Mouse (Mus musculus) Patski (cell line): ENCODE measurements around the gene Dctn3. TPM values are rescaled to one million over a fixed set of nuclear protein-coding genes. Genes with fewer than 3 reads are reported as not detected.

Source experiments
- ATAC-seq: fragments of 100-300 bp; one replicate; pipeline ENCODE4 v1.8.0; 2021
- CTCF ChIA-PET: fragments of 350-600 bp; sonication (Branson Sonifier 250); formaldehyde crosslinking; loops from one replicate; lab custom pipeline; 2022; ENCODE audit warnings: inconsistent platforms; lab: Charles Lee
- POLR2A ChIA-PET: fragments of 350-600 bp; sonication (Branson Sonifier 250); formaldehyde crosslinking; loops from one replicate; lab custom pipeline; 2022; ENCODE audit warnings: antibody characterized with exemption, inconsistent platforms; lab: Charles Lee
- DNase-seq: peaks from one replicate; pipeline ENCODE4 v3.0.0-alpha.2; 2011; ENCODE audit warnings: low read depth, low spot score
- H3K27me3 ChIP-seq: fragments of 371-371 bp; one replicate; pipeline ENCODE4 v1.5.1; 2021
- CTCF ChIP-seq: fragments of 100-300 bp; IDR thresholded peaks from one replicate; pipeline ENCODE4 v1.5.1; 2021
- in situ Hi-C: fragments of 300-500 bp; cut with MboI; formaldehyde crosslinking; loops from 3 replicates; pipeline ENCODE4 v1.11.1; 2018; ENCODE audit warnings: low pct_unique_long_range_greater_than_20kb, mixed read lengths
- polyA plus RNA-seq: library from polyadenylated mRNA; unstranded; gene quantifications from one replicate; pipeline ENCODE4 v1.2.3, GENCODE M21; 2021

Gene Dctn3
- polyA plus RNA-seq, 1 experiment from 2014 or later = 116 TPM

DNA sequence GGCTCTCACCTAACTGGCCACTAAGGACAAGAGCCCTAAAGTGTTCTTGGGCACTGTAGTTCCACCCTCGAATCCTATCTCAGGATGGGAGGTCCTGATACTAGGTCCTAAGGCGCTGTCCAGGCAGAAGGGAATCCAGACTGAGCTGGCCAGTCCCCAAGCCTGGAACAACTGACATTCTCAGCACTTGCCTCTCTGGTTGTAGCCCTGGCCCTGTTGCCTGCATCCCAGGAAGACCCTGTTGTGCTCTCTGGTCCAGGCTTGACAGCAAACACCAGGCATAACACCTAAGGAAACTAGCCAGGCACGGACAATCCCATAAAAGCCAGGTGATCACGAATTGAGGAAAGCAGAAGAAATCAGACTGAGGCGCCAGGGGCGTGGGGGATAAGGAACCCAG lies 40.2 kb downstream of the Dctn3 start:
- in situ Hi-C loops = no loop called here
- ChIA-PET CTCF (no interaction called here), POLR2A (no interaction called here)
- H3K27me3 ChIP-seq = no peaks in the 10 kb centered on the region
- DNase-seq (no peak), ATAC-seq (no peak)
- TF ChIP-seq CTCF = no peak

DNA sequence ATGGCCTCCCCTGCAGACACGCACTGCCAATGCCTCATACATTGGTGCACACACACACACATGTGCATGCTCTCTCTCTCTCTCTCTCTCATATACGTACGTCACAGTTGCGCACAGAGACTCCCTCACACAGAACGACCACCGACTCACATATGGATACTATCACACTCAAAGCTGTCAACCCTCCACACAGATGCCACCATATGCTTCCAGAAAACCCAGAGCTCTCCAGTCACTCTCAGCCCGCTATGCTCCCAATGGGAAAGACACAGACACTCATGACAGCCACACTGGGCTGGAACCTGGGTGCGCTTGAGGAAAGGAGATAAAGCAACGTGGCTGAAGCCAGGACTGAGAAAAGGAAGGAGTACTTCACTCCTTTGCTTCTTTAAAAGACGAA lies 41.0 kb downstream of the Dctn3 start:
- in situ Hi-C loops = no loop called here
- H3K27me3 ChIP-seq = no peaks in the 10 kb centered on the region
- ChIA-PET POLR2A (no interaction called here), CTCF (no interaction called here)
- no peak for ATAC-seq
- no peak for DNase-seq
- no peak for TF ChIP-seq CTCF

DNA sequence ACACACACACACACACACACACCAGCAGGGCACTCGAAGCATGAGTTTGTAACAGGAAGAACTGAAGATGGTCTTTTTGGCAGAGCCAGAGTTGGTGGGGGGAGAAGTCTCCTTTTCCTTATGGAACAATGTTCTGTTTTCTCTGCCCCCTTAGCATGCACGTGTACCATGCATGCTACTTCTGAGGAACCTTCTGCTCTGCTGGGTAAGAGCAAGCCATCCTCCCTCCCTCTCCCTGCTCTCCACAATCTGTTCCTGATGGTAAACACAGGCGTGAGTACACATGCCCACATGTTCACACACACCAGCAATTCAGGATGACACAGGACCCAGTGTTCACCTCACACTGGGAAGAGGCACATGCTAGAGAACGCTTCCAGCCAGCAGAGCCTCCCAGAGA lies 41.8 kb downstream of the Dctn3 start:
- ATAC-seq = no peak
- POLR2A ChIA-PET = no interaction called here
- no peaks in the 10 kb centered on the region for H3K27me3 ChIP-seq
- TF ChIP-seq CTCF = no peak
- in situ Hi-C loops = no loop called here
- CTCF ChIA-PET = no interaction called here
- no peak for DNase-seq

DNA sequence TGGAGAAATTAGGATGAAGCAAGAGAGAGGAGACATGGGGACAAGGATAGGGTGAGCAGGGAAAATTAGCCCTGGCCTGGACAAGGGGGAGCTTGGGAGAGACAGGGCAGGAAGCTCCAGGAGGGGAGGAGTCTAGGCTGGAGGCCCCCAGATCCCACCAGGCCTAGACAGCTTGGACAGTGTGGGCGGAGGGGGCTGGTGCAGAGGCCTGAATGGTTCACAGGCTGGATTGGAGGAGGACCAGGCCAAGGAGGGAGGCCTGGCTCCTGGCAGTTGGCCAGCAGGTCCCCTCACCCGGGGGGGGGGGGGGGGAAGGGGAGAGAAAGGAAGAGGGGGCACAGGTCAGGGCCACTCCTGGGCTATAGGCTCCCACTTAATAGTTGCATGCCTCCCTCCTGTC lies 43.7 kb downstream of the Dctn3 start:
- in situ Hi-C loops = no loop called here
- POLR2A ChIA-PET = no interaction called here

DNA sequence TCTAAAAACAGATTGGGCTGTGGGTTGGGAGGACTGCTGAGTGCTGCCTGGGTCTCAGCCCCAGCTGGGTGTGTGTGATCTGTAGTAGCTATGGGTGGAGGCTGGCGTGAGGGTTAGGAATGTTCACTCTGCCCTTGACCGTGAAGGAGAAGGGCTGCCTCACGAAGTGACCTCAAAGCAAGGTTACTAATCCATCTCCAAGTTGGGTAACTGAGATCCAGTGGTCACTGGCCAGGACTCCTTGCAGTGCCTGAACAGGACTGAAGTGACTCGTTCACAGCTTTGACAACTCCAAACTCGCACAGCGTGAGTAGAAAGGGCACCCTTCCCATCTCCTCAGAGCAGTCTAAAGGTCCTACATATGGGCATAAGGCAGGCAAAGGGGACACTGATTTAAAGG lies 44.1 kb downstream of the Dctn3 start:
- ATAC-seq = peak; percentile 17
- H3K27me3 ChIP-seq = no peaks in the 10 kb centered on the region
- CTCF ChIA-PET = interaction anchor here (1.4 kb wide), 1 partner anchor 11 kb away, joined by 4 read pairs; no protein-coding TSS in a partner anchor
- no peak for DNase-seq
- in situ Hi-C loops = no loop called here
- TF ChIP-seq CTCF = no peak
- POLR2A ChIA-PET = no interaction called here

More for the DNA sequence above, 43.7 kb downstream of the Dctn3 start:
- ATAC-seq = no peak
- no peak for TF ChIP-seq CTCF
- CTCF ChIA-PET = no interaction called here
- DNase-seq = no peak
- H3K27me3 ChIP-seq = no peaks in the 10 kb centered on the region

DNA sequence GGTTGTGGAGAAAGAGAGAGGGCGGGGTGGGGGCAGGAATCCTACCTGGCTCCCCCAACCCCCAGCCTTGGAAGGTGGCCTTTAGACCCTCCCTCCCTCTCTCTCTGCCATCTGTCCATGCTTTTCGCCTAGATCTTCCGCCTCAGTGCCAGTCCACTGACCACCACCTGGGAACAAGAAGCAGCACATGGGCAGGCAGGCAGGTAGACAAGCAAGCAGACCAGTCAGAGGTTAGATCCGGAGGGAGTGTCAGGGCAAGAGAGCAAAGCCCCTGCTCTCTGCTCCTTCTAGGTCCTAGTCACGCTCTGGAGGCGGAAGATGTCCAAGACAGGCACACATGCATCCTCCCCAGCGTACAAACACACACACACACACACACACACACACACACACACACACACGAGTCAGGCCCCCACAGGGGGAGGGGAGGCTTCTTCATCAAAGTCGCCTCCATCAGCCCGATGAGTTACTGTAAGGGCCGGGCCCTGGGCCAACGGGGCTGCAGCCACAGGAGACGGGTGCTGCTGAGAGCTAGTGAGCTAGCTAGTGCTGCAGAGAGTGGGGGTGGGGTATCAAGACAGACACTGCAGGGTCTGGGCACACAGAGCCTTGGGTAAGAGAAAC lies 45.9 kb downstream of the Dctn3 start:
- in situ Hi-C loops = no loop called here
- CTCF ChIA-PET = interaction anchor here (1.4 kb wide), 1 partner anchor 9 kb away, joined by 4 read pairs; no protein-coding TSS in a partner anchor
- no peak for TF ChIP-seq CTCF
- ATAC-seq (no peak), DNase-seq (no peak)
- POLR2A ChIA-PET = no interaction called here
- H3K27me3 ChIP-seq = no peaks in the 10 kb centered on the region

DNA sequence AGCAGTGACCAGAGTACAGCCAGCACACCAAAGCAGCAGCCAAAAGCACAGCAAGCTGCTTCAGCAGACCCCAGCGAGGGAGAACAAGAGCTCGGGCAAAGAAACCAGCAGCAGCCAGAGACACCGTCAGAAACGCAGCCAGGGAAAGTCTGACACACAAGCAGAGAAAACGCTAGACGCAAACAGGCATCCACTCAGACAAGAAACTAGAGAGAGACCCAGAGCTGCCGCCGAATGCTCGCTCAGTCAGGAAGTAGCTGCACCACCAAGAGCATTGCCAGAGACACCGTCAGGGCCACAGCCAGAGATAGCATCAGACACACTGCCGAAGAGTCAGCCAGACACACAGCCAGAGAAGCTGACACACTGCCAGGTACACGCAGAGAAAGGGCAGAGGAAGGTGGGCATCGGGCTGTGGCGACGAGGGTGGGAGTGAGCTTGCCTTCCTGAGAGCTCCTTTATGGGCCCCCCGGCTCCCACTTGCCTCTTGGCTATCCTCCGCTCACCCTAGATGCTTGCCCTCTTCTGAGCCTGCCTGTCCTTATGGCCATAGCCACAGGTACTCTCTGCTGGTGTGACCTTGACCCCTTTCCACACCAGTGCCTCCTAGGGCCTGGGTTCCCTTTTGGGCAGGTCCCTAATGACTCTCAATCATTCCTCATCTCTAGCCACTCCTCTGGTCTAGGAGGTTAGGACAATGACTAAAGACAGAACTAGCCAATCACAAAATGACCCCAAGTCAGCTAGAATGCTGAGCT lies 46.5 kb downstream of the Dctn3 start:
- in situ Hi-C loops = no loop called here
- no peak for TF ChIP-seq CTCF
- CTCF ChIA-PET = no interaction called here
- H3K27me3 ChIP-seq = no peaks in the 10 kb centered on the region
- POLR2A ChIA-PET = interaction anchor here (0.5 kb wide), 1 partner anchor 90 kb away, joined by 4 read pairs; no protein-coding TSS in a partner anchor
- DNase-seq = no peak
- no peak for ATAC-seq

DNA sequence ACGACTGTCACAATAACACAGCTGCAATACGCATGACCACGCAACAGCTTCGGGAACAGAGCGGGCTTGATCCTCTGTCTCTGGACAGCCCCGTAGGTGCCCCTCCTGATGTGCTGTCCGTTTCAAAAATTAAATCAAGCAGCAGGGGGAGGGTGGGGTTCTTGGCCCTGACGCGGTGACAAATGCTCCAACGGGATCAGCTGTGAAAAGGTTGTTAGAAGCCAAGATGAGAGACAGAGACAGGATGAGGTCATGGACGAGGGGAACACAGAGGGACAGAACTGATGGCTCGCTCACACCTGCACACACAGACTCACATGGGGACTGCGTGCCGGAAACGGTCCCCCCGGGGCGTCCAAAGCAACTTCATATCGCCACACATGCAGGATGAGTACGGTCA lies 49.8 kb downstream of the Dctn3 start:
- no peak for TF ChIP-seq CTCF
- no peak for DNase-seq
- ChIA-PET POLR2A (no interaction called here), CTCF (no interaction called here)
- in situ Hi-C loops = no loop called here
- H3K27me3 ChIP-seq = no peaks in the 10 kb centered on the region
- ATAC-seq = no peak

DNA sequence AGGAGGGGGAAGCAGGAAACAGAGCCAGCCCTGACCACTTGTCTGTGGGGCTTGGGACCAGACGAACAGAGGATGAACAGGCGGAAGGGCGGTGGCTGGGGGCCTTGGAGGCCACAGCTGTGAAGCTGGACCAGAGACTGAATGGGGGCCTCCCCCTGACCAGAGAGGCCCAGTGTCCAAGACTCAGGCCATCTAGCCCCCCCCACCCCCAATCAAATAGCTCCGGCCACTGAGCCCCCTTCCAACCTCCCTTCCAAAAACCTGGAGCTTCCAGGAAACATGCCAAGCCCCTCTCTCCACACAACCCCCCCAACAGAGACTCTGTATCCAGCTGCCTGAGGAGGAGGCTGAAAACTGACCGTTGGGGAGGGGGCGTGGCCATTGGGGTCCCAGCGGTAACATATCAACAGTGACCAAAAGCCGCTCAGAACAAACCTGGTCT lies 50.4 kb downstream of the Dctn3 start:
- ATAC-seq (no peak), DNase-seq (no peak)
- TF ChIP-seq CTCF = no peak
- no peaks in the 10 kb centered on the region for H3K27me3 ChIP-seq
- ChIA-PET POLR2A (no interaction called here), CTCF (no interaction called here)
- in situ Hi-C loops = no loop called here

DNA sequence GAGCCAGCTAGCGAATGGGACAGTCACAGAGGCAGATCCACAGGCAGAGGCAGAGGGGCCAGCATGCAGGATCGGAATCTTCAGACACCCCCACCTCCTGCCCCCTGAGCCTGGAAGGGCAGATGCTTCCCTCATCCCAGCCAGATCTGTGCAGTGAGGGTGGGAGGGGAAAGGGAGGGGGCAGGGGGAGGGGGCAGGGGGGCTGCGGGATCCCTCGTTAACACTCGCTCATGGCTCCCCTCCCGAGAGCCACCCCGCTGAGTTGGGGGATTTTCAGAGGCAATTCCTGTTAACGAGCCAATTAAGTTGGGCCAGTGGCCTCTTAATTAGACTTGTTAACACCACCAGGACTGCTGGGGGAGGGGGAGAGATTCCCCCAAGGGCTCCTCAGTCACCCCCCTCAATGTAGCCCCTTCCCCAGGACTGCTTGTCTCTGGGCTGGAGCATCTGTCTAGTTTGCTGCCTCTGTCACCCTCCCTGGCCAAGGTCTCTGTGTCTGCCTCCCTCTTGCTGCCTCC lies 50.9 kb downstream of the Dctn3 start:
- ATAC-seq (no peak), DNase-seq (no peak)
- CTCF ChIA-PET = no interaction called here
- POLR2A ChIA-PET = no interaction called here
- TF ChIP-seq CTCF = no peak
- no peaks in the 10 kb centered on the region for H3K27me3 ChIP-seq
- in situ Hi-C loops = no loop called here

DNA sequence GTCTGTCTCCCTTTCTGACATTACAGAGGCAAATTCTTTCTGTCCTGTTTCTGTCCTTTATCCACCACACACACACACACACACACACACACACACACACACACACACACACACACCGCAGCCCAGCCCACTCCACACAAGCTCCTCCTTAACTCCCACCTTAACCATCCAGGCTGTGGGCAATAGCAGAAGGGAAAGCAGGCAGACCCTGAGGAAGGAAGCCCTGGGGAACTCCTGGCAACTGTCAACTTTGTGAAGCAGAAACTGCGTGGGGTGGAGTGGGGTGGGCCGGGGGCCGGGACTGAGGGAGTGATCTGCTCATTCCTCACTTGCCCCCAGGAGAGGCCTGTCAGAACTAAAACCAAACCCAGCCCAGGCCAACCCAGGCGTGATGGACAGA lies 51.5 kb downstream of the Dctn3 start:
- no peaks in the 10 kb centered on the region for H3K27me3 ChIP-seq
- no peak for ATAC-seq
- in situ Hi-C loops = no loop called here
- TF ChIP-seq CTCF = no peak
- ChIA-PET POLR2A (no interaction called here), CTCF (no interaction called here)
- DNase-seq = no peak
